Mouse (Mus musculus) naive thymus-derived CD4-positive, alpha-beta T cell, adult 2 months (primary cell): ENCODE measurements around the gene Nsd1.
A peak's percentile ranks its signal among the peaks of the same experiment; 100 is the strongest.

ENCODE experiments used
- DNase-seq: peaks from one replicate; pipeline ENCODE4 v3.0.0-alpha.2; 2011; ENCODE audit warnings: low read depth

Gene Nsd1

DNA sequence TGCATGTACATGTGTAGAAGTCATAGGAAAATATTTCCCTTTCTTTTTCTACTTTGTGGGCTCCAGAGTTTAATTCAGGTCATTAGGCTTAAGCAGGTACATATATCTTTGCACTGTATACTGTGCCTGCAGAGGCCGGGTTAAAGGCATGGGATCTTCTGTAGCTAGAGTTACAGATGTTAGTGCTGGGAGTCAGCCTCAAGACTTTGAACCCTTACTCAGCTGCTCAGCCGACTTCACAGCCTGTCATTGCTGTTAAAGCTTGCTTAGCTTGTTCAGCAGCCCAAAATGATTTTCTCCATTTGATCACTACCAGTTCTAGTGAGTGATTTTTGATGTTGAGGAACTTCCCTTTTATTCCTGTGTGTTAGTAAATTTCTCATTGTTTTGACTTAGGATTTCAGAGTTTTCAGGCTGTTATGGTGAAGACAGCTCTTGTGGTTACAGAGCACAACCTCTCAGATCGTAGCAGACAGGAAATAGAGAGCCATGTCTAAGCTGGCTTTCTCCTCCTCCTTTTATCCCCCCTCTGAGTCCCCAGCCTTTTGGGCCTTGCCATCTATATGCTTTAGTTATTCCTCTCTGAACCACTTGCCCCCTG, 45.6 kb downstream of the Nsd1 start:
- DNase-seq, result peak; percentile 66

DNA sequence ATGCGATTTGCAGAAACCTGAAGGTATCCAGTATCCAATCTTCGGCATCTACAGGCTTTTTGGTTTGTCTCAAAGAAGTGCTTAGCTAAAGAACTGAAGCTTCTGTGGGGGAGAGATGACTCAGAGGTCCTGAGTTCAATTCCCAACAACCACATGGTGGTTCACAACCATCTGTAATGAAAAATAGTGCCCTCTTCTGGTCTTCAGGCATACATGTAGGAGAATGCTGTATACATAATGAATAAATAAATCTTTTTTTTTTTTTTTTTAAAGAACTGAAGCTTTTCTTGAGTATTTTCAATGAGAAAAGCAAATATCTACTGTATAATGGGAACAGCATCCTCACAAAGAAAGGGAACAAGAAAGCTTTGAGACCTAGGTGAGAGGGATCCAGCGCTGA, 49.1 kb downstream of the Nsd1 start:
- no peak for DNase-seq

DNA sequence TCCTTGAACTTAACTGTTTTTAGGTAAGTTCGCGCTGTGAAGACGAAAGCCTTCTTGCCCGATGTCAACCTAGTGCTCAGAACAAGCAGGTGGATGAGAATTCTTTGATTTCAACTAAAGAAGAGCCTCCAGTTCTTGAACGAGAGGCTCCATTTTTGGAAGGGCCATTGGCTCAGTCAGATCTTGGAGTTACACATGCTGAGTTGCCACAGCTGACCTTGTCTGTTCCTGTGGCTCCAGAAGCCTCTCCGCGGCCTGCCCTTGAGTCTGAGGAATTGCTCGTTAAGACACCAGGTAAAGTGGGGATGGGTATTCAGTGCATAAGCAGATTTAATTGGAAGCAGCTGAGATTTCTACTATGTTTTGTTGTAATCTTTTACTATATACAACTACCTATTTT, 51.9 kb downstream of the Nsd1 start:
- DNase-seq, result no peak

DNA sequence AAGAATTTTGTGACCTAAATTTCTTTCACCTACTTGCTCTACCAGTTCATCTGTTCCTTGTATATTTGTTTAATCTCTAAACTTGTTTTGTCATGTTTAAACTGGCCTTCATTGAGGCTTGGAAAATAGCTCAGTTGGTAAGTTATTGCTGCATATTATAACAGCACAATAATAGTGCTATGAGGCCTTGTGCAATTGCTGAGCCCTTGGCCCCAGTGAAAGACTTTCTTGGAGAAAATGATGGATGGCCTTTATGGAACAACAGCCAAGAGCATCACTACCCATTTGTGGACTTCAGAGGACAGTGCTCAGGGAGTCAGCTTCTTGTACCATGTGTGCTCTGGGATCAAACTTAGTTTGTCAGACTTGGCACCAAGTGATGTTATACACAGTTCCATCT, 52.5 kb downstream of the Nsd1 start:
- no peak for DNase-seq

DNA sequence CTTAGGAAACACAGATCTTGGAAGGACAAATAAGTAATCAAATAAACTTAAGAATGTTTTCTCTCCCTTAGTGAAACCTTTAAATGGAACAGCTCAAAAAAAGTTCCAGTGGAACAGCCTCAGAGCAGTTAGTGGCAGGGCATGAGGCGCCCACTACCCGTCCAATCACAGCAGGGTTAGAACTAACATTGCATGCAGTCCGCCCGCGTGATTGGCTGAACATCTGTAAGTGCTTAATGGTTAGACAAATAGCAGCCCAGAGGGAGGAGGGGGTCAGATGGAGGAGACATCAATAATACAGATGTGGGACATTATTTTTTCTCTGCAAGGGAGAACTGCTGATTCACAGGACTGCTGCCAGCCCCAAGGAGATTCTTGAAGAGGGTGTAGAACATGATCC, 67.6 kb downstream of the Nsd1 start:
- no peak for DNase-seq

DNA sequence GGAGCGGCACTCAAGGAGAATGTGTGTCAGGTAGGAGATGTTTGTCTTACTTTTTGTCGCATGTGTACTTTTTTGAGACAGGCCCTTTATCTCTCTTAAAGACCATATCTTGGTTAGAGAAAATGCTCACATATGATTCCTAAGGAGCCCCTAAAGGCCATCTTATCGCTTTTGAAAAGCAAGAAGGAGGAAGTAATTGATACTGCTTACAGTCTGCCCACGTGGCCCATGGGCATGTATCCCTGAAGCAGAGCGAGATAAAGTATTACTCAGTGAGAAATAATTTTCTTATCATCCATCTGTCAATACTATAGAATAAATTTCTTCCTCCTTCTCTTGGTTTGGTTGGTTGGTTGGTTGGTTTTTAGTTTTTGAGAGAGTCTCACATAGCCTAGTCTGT, 68.1 kb downstream of the Nsd1 start:
- DNase-seq, result no peak

DNA sequence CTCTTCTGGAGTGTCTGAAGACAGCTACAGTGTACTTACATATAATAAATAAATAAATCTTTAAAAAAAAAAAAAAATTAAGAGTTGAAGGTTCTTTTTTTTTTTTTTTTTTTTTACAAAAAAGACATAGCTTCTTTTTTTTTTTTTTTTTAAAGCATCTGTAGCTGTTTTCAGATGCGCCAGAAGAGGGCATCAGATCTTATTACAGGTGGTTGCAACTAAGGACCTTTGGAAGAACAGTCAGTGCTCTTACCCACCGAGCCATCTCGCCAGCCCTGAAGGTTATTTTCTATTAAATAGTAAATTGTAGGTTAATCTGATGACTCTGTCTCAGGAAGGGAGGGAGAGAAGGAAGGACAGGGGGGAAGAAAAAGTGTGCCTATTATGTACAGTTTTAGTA, 79.3 kb downstream of the Nsd1 start:
- peak; percentile 34 for DNase-seq

DNA sequence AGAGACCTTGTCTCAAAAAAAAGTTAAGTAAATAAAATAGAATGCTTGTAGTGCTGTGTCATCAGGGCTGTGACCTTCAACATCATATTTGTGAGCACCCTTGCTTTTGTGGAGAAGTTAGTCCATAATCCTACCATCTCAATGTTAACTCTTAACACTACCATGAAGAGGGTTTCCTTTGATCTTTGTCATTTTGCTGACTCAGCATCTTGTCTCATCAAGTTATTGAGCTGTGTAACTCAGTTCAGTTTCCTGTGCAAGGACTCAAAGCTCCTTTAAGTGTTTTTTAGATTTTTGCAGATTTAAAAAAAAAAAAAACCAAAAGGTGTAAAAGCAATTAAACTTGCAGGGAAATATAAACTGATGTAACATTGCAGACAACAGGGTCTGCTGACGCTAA, 87.2 kb downstream of the Nsd1 start:
- no peak for DNase-seq

DNA sequence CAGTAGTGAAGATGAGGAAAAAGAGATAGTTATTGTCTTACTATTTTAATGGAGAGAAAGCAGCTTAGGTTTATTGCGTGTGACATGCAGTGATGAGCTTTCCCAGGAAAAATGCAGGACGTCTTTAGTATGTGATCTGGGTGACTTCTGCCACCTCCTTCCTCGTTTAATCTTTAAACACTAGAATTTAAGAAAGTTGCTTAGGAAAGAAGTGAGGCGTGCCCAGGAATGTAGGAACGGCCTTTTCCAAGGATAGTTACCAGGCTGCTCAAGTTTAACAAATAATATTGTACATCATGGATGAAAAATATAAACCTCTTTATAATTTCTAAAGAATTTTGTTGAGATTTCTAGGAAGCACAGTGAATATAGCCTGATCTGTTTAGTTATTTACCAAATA, 91.3 kb downstream of the Nsd1 start:
- no peak for DNase-seq

DNA sequence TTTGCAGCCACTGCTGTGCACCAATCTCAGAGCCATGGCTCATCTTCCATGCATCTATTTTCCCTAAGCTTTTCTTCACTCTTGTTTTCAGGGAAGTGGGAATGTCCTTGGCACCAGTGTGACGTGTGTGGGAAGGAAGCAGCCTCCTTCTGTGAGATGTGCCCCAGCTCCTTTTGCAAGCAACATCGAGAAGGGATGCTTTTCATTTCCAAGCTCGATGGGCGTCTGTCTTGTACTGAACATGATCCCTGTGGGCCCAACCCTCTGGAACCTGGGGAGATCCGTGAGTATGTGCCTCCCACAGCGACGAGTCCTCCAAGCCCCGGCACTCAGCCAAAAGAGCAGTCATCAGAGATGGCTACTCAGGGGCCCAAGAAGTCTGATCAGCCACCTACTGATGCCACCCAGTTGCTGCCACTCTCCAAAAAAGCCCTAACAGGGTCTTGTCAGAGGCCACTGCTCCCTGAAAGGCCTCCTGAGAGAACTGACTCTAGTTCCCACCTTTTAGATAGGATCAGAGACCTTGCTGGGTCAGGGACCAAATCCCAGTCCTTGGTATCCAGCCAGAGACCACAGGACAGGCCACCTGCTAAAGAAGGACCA, 102.5 kb downstream of the Nsd1 start:
- no peak for DNase-seq

DNA sequence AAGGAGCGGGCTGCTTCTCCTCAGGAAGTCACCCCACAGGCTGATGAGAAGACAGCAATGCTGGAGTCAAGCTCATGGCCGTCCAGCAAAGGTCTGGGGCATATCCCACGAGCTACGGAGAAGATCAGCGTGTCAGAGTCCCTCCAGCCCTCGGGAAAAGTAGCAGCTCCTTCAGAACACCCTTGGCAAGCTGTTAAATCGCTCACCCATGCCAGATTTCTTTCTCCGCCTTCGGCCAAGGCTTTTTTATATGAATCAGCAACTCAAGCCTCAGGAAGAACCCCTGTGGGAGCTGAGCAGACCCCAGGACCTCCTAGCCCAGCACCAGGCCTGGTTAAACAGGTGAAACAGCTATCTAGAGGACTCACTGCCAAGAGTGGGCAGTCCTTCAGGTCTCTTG, 103.5 kb downstream of the Nsd1 start:
- no peak for DNase-seq

DNA sequence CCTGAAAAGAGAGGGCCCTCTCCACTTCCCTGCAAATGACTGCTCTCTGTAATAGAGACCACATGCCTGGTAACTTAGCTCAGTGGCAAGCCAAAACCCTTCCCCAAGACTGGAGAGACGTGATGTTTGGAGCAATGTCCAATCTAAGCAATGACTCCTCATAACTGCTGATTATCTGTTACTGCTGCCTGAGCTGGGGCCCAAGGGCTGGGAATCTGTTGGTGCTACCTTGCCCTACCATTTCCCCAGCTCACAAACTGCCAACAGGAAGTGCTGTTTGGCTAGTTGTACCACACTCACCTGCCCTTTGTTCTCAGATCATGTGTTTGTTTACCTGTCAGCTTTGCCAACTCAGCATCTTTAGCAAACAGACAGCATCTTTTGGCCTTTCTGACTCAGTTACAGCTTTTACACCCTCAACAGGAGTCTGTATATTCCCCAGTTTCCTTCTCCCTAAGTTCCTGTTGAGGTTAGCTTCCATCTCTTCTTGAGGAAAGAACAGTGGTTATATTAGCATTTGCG, 105.4 kb downstream of the Nsd1 start:
- no peak for DNase-seq

DNA sequence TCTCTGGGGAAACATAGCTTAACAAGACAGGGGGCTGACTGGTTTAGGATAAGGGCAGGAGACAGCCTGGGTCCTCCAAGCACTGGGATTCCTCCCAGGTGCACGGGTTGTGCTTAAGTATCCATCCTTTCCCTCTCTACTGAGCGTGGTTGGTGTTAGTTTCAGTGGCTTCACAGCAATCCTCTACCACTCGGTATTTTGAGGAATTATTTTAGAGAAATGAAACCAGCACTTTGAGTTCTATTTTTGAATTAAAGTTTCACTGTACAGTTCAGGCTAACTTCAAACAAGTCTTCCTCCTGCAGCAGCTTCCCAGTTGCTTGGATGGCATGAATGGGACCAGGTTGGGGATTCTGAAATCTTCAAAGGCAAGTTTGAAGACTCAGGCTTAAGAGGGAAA, 108.8 kb downstream of the Nsd1 start:
- no peak for DNase-seq

DNA sequence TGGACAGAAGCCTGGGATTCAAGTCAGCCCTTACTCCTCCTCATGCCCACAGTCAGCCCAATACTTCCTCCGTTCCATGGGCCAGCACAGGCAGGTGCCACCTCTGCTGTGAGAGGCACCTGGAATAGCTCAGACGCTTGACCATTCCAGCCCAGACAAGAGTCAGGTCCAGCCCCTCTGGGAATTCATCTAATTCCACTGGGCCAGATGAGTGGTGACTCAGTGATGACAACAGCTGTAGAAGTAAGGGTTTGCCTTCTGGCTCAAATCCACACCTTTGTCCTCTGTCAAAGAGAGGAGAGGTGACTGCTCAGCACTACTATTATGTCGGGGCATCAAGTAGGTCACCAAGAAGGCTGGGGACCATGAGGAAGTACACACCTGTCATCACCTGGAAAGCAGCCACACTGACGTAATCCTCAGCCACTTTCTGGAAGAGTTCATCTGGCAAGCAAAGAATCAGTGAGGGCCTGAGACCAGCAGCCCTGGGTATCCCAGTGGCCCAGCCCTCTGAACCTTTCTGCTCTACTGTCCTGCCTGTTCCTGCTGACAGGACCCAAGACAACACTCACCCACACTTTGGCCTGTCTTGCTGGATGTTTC, 110.5 kb downstream of the Nsd1 start, which contains the start of gene Prelid1:
TSS of gene Prelid1 (plus strand) at position 570 of the 603 bp plus-strand sequence.
- DNase-seq, result no peak

DNA sequence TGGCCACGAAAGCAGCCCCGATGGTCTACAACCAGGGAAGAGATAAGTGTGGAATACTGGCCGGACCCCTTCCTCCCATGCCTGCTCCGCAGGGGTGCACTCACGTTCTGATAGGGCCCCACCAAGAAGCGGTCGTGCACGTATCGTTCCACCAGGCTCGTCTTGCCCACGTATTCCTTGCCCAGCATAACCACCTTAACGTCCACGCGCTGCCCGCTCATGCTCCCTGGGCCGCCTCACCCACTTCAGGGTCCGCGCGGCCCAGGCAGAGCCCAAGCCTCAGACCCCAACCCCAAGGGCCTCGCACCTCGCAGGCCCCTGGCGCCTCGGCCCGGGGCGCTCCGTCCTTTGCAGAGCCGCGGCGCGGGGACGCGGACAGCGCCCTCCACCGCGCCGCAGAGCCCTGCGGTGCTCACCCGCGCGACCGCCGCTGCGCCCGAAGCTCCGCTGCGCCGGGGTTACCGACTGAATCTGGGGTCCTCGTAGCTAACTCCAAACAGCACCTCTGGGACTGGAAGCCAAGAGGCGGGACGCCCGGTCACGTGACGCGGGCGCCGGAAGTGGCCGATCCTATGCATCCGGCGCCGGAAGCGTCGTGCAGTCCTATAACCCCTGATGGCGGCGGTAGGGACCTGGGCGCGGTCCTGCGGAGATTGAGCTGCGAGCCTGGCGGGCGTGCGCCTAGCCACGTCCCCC, 112.0 kb downstream of the Nsd1 start, which contains the start of gene Rab24:
TSS of gene Rab24 (minus strand) at position 513 of the 696 bp plus-strand sequence.
- DNase-seq, result peak; percentile 91

DNA sequence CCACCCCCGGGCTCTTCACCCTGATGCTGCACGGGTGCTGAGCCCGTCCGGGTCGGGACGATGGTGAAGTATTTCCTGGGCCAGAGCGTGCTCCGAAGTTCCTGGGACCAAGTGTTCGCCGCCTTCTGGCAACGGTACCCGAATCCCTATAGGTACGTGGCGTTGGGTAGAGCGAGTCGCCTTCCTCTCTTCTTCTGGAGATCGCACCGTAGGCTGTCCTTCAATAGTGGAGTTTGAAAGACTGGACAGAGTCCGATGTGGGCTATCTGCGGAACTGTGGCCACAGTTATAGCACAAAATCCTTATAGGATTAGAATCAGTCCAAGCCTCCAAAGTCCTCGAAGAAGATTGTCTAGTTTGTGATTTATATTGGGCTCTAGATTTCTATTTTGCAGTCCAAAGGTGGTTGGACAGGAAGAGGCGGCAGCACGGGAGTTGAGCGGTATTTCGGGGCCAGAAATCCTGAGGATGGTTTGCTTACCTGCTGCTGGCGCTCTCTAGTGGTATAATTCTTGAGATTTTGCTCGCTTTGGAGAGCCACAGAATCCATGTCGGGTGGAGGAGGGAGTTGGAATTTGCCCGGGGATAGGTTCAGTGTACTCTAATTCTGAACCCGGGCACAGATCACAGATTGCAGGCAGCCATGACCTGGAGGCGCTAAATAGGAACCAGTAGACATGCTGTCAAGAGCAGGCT, 112.7 kb downstream of the Nsd1 start:
- DNase-seq, result peak; percentile 66

DNA sequence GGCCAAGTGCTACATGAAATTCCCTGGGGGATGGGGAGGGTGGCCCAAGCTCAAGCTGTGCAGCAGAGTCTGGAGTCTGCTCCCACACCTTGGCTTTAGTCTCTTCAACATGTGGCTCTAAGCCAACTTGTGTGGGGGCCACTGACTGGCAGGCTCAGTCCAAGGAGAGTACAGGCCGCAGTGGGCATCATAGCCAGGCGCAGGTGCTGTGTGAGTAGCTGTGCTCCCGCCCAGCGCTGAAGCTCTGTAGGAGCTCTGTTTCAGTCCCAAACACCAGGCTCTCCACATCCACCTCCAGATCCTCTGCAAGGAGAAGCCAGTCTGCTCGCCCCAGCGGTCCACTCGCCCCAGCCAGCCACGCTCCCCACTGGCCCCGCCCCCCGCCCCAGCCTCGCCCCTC, 116.0 kb downstream of the Nsd1 start:
- no peak for DNase-seq

DNA sequence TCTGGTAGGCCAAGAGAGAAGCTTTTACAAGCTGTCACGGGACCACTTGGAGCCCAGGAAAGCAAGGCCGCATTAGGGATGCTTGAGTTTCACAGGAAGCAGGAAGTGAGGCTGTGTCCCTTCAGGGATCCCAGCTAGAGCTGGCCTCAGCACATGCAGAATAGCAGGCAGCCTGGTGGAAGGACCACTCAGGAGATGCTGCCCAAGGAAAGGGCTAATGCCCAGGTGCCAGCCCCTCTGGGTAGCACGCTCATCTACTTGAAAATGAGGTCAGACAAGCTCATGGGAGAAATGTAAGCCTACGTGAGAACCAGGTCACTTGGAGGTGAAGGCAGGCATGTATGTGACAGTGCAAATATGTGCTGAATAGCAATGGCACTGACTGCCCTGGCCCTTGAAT, 117.6 kb downstream of the Nsd1 start:
- DNase-seq, result no peak

DNA sequence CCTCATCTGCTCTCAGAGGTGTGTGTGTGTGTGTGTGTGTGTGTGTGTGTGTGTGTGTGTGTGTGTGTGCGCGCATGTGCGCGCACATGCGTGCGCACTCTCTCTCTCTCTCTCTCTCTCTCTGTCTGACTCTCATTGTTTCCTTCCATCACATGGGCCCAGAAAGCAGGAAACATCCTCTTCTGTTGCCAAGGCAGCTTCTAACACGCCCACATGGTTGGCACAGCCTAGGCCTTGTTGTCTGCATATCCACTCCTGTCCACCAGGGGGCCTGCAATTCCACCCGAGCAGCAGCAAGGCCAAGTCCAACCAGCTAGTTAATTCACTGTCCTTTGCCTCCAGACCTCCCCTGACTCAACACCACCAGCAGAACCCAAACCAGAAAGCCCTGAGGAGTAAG, 118.1 kb downstream of the Nsd1 start:
- DNase-seq, result peak; percentile 96

DNA sequence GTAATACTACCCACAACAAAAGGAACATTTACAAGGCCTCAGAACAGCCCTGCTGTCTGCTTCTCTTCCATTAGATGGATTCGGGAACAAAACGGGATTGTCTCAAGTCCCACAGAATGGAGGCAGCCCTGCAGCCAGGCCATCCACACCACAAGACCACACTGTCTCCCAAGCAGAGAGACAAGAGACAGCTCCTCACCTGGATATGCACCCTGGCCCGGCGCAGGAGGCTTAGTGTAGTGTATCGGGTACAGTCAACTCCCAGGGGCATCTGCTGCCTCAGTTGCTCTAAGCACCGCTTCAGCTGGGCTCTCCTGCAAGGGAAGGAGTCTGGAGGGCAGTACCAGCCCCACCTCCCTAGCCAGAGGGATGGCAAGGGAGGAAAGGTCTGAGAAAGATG, 118.6 kb downstream of the Nsd1 start:
- no peak for DNase-seq

DNA sequence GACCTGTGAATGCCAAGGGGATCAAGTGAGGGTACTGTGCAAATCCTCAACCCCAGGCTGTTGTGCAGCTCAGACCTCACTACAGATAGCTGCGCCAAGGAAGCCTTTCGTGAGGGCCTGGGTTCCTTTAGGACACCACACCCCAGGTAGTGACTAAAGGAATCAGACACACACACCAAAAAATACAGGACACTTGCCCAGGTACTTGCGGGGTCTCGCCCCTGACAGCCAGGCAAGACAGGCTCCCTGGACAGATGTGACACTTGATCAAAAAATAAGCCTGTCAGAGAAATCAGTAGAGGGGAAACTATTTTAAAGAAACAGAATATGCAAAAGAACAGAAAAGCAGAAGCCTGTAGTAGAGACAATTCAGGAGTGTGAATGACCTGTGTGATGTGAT, 119.1 kb downstream of the Nsd1 start:
- DNase-seq, result peak; percentile 37

DNA sequence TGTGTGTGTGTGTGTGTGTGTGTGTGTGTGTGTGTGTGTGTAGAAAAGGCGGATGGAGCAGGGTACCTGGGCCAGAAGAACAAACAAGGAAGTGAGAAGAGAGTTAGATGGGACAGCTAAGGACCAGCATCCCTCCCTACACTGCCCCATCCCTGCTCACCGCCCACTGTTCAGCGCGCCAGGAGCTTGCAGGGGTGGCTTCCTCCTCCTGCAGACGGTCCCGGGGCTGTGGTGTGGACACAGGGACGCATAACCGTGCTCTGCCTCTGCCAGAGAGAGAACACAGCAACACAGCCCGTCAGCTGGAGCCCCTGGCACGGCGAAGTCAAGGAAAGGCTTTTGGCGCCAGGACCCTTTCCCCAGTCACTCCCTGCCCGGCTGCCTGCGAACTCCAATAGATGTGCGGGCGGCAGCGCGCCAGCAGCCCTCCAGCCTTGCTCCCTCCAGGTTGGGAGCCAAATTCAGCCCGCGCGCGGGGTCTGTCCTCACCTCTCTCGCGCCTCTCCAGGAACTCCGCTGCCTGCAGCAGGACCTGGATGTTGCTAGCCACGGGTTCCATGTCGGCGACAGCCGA, 119.6 kb downstream of the Nsd1 start:
- no peak for DNase-seq
